Mouse (Mus musculus) thymus, adult 2 months (tissue): ENCODE measurements around the gene Gsg1l.

Experiments used
- CTCF ChIP-seq: fragments of 200-500 bp; IDR thresholded peaks from 2 replicates; pipeline ENCODE4 v1.5.1; 2012; ENCODE audit warnings: mild to moderate bottlenecking, control low read depth, low read length, moderate library complexity, borderline replicate concordance; ENCODE audit not compliant: control insufficient read depth, poor library complexity, insufficient read depth; ENCODE audit errors: extremely low read depth
- POLR2A ChIP-seq: fragments of 200-500 bp; IDR thresholded peaks from 2 replicates; pipeline ENCODE4 v1.6.1; 2012; ENCODE audit warnings: mild to moderate bottlenecking, low read length, control low read depth, moderate library complexity; ENCODE audit not compliant: control insufficient read depth, poor library complexity, insufficient read depth; ENCODE audit errors: extremely low read depth

GRCm38 (mm10) chr7:126080949-126081654 is 1.1 kb downstream of the Gsg1l start:
- TF ChIP-seq POLR2A (no peak), CTCF (no peak)
